Mouse (Mus musculus) C2C12 (cell line): ENCODE data around the gene Lsp1.

Experiments
- CTCF ChIP-seq: IDR thresholded peaks from one replicate; pipeline ENCODE4 v1.5.1; 2011; ENCODE audit not compliant: control insufficient read depth, insufficient read depth, insufficient read length
- MAX ChIP-seq: IDR thresholded peaks from one replicate; pipeline ENCODE4 v1.6.1; 2011; ENCODE audit warnings: mild to moderate bottlenecking, control low read depth
- MYOD1 ChIP-seq: IDR thresholded peaks from one replicate; pipeline ENCODE4 v1.6.1; 2011; ENCODE audit warnings: low read depth; ENCODE audit not compliant: control insufficient read depth, insufficient read length
- MYOG ChIP-seq: IDR thresholded peaks from one replicate; pipeline ENCODE4 v1.6.1; 2011; ENCODE audit not compliant: control insufficient read depth, insufficient read length; ENCODE audit errors: extremely low read depth
- USF1 ChIP-seq: IDR thresholded peaks from one replicate; pipeline ENCODE4 v1.6.1; 2011; ENCODE audit warnings: low read depth, mild to moderate bottlenecking, control low read depth, moderate library complexity

DNA sequence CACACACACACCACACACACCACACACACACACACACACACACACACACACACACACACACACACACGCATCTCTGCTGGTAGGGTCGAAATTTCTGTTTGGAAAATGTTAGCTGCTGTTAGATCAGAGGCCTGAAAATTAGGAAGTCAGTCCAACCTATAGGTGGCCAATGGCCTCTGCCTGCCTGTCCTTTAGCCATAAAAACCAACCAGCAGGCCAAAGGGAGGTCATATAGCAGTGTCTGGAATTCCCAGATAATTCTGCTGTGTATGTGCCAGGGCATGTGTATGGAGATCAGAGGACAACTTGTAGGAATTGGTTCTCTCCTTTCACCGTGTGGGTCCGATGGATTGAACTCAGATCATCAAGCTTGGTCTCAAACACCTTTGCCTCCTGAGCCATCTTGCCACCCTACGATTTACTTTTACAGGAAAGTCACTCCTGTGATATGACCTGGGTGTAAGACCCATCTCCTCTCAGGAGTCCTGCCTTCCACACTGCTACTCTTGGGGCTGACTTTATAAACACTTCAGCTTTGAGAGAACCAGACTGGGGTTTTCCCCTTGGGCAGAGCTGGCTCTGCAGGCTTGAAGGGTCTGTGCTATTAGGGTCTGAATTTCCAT is 1.8 kb upstream of the Lsp1 start:
- no peak for TF ChIP-seq MYOG
- no peak for TF ChIP-seq CTCF
- TF ChIP-seq MAX, result no peak
- no peak for TF ChIP-seq USF1
- no peak for TF ChIP-seq MYOD1
